Mouse (Mus musculus) megakaryocyte, adult 5-6 weeks (primary cell): ENCODE measurements around the gene Msi2. TPM values are rescaled to one million over a fixed set of nuclear protein-coding genes. Genes with fewer than 3 reads are reported as not detected.

ENCODE experiments used
- ATAC-seq: 2 replicates; pipeline ENCODE4 v1.8.0; 2016; ENCODE audit warnings: mild to moderate bottlenecking, inconsistent platforms; ENCODE audit not compliant: poor library complexity, severe bottlenecking
- total RNA-seq, 2 experiments: library from RNA; stranded (forward) in 1 of 2; stranded (reverse) in 1 of 2; fragments of 153-499, 151-499 nt in 1 of 2; fragments of 221-1000, 200-1000 nt in 1 of 2; gene quantifications; 2 replicates each; pipeline versions ENCODE4 v1.2.3 to v1.2.4; 2015 to 2017

The Msi2 gene
- total RNA-seq, 2 experiments from 2014 or later: 5.3 to 14.4 TPM

DNA sequence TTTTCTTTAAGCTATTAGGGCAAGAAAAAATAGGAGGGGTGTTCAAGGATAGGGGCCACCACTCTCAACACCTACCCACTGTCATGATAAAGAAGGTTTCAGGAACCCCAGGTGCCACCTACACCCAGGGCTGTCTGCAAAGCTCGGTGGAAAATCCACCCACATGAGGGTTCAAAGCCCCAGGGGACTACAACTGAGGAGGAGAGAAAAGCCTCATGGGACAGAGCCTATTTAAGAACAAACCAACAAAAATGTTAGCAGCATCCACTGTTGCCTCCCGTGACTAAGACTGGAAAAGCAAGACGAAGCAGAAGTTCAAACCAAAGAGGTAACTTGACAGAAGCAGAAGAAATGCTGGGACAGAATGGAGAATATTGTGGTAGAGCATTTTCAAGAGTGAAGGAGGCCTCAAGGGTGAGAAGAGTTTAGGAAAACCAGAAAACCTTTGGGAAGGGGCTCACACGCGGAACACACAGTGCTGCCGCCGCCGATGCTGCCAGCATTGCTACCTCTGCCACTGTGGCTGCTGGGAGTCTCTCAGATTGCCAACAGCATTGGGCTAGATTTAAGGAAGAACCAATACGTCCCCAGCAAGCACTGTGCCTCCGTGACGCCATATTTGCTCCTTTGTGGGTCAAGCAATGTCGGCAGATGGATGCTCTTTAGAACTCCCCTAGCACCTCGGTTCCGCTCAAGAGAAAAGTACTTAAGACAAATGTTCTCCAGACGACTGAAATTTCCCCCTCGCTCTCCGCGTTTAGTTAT lies 224.3 kb downstream of the Msi2 start:
- ATAC-seq: no peak

DNA sequence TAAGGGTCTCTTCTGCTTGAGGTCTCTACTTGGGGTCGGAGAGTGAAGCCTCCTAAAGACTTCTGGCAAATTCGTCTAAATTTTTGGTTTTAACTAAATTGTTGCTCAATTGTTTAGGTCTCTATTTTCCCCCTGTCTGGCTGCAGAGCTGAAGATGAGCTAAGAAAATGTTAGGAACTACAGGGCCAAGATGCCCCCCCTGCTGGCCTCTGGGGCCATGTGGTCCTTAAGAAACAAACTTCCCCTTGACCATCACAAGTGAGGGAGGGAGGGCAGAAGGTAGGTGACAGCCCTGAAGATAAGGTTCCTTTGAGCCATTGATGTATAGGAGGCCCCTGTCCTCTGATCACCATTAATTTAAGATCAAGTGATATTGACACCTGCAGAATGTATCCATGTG lies 225.7 kb downstream of the Msi2 start:
- no peak for ATAC-seq

DNA sequence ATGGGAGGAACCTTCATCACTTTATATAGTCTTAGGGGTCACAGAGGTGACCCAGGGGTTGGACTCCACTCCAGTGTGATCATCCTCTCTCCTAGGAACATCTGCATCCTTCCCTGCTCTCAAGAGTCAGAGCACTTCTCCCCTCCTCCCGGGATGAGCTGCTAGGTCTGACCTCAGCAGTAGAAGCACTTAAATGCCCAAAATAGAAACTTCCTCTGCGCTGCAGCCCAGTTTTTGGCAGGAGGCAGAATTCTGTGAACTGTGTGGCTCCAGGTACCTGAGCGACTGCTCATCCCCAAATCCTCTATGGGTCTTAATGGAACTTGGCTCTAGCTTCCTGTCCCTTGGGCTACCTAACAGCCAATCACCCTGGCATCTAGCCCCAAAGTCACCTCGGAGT lies 228.3 kb downstream of the Msi2 start:
- ATAC-seq: no peak

DNA sequence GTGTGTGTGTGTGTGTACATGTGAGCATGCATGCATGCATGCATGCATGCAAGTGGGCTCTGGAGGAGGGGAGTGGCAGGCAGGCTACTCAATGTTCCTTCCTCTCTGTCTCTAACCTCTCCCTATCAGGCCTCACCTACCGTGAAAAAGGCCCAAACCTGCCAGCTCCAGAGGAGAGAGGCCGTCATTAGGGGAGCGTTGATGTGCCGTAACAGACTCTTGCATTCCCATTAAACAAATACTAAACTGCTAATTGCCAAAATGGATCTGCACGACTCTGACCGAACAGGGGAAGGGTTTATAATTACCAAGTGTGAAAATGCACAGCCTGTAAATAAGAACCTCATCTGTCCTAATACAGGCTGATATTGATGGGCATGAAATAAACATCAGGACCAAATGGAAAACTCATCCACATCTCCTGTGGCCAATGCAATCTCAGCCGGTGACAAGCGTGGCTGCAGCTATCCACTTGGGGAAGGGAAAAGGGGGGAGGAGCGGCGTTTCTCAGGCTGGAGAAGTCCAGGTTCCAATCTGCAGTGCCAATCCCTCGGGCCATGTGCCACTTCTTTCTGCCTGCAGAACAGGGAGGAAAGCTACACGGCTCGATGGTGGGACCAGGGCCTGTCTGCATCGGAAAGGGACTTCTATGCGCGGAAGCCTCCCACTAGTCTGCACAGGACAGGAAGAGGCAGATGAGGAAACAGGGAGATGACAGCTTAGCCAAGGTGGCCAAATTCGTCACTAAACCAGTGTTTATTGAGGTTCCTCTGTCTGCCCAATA lies 229.2 kb downstream of the Msi2 start:
- no peak for ATAC-seq

DNA sequence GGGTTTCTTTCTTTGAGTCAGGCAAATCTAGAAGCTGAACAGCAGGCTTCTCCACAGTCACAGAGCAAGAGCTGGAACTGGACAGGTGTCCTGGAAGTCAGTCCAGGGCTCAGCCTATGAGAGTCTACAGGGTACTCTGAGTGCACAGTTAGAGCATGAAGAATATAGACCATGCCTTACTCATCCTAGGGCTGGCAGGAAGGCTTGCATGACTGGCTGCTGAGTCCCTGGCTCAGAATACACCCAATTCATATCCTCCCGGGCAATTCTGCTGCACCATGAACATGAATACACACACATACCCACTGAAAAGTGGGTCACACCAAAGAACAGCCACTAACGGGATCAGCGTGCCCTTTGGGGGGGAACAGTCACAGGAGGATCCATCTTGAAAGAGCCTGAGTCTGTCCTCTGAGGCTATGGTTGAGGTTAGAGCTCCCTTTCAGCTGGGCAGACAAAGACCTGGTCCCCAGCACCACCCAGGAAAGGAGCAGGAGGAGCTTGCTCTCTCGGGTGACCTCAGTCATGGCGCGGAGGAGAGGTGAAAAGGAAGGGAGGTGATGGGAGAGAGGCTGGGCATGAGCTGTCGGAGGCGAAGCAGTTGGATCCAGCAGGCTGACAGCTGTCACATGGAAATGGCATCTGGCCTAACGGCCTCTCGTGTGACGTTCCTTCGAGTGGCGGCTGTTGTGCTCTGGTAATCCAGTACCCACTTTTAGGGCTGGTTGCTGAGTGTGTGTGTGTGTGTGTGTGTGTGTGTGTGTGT lies 230.0 kb downstream of the Msi2 start:
- ATAC-seq: no peak

DNA sequence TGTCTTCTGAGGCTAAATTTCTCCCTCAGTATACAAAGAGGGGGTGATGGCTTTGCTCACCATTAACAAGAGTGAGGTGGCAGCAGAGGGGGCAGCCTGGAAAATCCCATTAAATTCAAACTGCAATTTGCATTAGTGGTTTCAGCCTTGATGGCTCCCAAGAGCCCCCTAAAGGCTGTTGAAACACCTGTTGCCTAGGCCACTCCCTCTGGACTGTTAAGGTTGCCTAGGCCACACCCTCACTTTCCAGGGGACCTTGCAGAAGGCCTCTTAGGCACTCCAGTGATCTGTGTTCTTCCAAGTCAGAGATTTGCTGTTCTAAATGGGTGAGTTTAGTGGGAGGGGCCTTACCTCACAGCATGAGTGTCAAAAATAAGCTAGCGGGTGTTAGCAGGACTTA lies 232.3 kb downstream of the Msi2 start:
- ATAC-seq: no peak

DNA sequence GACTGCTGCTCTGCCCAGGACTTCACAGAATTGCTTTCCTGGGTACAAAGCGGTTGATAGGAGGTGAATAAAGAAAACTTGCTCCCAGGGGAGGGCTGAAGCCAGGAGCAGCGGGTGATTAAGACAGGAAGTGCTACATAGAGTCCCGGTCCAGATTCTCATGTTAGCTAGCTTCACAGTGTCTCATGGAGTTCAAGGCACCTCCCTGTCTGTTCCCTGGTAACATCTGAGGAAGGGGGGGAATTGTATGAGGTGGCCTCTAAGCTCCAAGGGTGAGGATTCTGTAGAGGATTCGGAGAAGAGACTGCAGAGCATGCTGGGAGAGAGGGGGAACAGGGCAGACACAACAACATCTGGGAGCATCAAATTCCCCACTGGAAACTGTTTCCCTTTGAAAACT lies 233.2 kb downstream of the Msi2 start:
- no peak for ATAC-seq

DNA sequence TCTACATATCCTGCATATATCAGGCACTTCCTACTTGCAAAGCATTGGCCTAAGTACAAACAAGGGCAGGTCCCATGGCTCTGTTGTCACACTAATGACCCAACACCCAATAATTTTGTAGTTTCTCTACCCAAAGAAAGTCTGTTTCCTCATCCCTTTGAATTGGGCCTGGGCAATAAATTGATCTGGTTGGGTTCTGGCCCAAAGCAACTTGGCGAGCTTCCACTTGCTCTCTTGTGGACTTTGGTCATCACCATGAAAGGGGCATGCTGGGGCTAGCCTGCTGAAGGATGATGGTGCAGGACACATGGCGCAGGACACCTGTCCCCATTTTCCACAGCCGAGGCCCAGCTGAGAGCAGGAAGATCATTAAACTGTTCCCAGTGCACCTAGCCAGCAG lies 234.3 kb downstream of the Msi2 start:
- no peak for ATAC-seq

DNA sequence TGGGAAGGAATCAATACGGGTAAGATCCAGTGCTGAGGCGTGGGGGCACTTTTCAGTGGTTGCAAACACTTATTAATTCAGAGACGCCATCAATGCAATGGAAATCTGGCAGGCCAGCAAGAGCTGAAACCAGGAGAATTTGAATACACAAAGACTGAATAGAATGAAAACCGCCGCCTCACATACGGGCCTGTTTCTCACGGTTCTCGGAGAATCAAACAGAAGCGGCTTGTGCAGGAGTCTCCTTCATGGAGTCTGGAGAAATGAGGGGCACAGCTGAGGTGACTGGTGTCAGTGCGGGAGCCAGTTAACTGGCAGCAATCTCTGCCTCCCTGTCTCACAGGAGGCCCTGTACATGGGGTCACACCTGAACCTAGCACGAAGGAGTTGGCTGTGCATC lies 235.7 kb downstream of the Msi2 start:
- ATAC-seq: no peak

DNA sequence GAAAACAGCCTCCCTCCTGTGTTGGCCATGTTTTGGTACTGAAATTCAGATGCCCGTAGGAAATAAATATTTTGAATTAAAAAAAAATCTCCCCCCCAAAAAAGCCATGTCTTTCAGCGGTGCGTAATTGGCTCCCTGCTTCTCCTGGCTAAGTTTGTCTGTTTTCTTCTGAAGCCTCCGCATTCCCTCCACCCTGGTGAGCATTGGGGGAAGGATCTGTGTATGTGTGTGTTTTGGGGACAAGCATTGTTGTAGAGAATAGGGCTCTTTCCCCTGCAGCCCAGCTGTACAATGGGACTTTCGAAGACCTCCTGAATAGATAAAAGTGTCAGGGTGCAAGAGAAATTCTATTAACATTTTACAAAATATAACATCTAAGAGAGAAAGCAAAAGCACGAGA lies 236.1 kb downstream of the Msi2 start:
- ATAC-seq: no peak

DNA sequence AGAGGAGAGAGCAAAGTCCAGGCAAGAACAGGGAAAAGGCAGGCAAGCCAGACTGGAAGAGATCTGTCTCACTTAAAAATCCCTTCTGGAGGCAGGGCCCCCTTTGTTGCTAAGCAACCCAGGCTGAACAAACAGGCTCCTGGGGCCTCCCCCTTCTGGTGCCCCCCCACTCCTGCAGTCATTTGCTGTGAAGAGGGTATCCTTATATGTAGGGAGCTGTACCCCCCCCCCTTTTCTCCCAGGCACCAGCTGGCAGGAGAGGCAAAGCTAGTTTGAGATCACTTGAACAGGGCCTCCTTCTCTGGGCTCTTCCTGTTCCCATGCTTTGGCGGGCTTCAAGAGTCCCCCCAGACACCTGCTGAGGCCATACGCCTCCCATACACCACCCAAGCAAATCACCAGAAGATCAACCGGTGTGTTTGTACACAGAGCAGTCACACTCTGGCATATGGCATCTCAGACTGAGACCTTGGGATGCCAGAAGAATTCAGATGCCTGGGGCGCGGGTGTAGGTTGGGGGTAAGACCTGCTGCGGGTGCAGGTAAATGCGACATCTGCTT lies 236.6 kb downstream of the Msi2 start:
- no peak for ATAC-seq

DNA sequence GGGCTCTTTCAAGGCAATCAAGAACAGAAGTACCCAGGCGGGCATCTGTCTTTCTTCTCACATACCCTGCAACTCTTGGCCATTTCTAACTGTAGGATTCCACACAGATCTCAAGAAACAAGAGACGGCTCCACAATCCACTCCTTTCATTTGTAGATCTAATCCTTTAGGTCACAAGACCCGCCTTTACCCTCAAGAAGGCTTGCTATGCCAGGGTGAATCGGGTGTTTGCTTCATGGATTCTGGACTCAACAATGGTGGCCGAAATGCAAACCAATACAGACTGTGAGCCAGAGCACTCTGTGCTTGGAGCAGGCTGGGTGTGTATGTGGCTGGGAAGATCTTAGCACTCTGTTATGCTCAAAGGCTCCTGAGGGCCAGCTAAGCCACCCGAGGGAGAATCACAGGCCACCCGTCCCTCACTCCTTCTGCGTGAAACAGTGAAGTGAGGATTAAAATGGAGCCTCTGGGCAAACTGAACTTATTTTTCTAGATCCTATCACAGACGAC lies 237.2 kb downstream of the Msi2 start:
- no peak for ATAC-seq

DNA sequence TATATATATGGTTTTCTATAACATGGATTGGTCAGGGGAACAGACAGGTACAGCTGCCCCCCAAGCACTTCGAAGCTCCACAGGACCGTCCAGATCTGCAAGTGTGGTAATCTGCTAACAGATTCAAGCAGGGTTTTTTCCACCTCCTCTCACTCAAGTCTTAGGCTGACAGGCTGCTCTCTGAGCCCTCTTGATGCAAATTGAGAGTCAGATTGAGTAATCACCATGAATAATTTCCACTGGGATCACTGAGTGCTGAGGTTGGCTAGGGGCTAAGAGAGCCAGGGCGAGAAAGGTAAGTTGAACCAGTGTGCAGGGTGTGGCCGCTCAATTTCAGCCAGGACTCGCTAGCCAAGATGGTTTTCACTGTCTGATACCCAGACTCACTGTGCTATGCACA lies 238.8 kb downstream of the Msi2 start:
- no peak for ATAC-seq

DNA sequence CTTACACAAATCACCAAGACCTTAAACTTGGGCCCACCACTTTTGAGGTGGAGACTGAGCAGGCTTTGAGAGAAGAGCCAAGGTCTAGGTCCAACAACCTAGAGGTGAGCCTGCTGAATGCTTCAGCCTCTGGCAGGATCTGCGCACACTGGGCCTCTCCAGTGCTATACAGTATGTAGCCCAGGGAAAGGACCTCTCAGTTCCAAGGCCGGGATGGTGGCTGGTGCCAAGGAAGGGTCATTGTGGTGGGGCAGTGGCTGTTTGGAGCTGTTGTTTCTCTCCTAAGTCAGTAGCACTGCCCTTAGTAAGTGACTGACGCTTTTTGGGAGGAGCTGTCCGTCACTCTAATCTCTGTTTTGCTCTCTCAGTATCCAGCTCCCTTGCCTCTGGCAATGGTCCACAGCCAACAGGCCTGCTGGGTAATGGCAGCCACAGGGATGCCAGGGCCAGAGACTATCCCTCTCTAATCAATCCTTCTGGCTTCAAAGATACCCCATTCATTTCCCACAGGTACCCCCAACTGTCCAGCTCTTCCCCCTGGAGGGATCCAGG lies 243.3 kb downstream of the Msi2 start:
- ATAC-seq: no peak

DNA sequence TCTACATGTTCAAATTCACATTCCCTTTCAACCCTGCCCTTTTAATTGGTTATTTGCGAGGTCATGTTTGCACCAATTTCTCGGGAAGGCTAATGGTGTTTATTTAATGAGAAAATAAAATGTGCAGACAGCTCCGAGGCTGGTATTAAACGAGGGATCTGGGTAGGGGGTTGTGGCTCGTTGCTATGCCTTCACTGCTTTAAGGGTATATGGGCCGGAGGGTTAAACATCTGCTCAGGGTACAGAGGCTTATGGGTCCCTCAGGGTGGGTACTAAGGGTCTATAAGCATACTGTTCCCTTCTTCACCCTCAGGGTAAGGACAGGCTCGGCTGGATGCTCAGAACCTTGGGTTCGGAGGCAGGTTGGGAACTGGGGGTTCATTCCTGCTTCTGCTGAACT lies 245.6 kb downstream of the Msi2 start:
- ATAC-seq: no peak

DNA sequence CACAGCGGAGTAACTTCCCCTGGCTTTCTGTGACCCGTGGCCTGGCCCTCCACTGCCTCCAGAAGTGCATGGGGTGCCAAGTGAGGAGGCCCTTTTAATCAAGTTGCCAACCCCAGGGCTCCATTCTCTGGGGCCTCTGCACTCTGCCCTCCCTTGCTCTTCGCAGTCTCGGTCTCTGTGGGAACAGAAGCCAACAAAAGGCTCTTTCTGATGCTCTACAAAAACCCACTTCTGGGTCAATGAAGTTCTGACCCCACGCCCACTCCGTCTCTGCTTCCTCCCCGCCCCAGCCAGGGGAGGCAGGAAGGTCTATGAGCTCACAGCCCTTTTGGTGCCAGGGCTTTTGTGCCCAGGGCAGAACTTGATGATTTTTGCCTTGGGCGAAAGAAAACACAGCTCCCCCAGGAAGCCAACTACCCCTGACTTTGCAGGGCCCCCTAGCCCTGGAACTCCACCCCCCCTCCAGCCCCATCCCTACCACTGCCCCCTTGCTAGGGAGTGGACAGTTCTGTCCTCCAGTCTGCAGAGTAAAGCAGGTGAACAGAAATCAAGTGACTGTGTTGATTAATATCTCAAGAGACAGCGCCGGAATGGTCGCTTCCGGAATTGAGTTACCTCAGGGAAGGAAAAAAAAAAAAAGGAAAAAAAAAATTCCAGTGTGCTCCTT lies 246.2 kb downstream of the Msi2 start:
- no peak for ATAC-seq

DNA sequence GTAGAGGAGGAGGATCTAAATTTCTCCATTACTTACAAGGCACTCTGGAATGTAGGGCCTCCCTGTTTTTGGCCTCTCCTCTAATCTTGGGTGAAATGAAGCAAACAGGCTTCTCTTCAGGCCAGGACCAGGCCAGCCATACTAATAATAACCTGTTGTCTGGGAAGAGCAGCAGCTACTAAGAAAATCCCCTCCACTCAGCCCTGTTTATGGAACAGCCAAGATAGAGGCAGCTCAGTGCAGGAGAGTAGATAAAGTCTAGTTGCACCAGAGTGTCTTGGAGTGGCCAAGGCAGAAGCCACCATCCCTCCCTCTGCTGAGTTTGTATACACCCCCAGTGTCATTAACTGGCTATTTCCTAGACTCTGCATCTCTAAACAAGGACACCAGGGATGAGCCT lies 247.7 kb downstream of the Msi2 start:
- no peak for ATAC-seq

DNA sequence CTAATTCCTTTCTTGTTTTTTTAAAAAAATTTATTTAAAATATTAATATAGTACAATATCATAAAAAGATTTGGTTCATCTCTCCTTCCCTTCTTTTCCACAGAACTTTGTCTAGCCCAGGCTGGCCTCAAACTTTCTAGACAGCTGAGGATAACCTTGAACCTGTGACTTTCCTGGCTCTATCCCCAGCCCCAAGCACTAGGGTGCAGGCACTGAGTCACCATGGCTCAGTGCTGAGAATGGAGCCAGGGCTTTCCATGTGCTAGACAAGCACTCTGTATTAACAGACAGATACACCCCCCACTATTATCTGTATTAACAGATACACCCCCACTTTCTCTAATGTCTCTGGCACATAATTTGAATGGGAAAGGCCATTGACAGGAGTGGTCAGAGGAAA lies 249.3 kb downstream of the Msi2 start:
- no peak for ATAC-seq

DNA sequence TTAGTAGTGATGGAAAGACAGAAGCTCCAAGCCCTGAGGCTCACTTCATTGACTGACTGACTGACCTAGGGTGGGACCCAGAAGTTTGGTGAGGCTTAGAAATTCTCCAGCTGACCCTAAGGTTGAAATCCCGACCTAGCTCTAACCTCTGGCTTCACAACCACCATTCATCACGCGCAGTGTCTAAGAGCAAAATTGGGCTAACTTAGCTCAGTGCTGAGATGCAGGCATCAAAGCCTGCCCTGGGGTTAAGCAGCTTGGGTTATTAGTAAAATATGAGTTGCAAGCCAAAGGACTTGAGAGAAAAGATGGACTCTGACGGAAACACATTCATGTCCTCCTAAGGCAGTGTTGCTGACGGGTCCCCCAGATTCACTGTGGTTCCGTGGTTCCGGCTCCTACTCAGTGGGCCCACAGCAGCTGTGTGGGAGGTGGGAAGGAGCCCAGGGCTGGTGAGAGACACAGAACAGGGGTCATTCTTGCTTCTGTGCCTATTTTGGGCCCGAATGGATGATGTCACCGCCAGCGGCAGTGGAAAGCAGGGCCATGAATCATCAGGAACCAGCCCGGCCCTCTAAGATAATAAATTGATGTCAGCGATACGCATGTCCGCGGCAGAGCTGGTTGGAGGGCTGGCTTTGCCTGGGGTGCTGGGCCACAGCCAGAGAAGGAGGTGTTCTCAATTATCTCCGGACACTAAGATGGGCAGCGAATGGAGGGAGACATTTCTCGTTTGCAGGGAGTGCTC lies 250.6 kb downstream of the Msi2 start:
- no peak for ATAC-seq

DNA sequence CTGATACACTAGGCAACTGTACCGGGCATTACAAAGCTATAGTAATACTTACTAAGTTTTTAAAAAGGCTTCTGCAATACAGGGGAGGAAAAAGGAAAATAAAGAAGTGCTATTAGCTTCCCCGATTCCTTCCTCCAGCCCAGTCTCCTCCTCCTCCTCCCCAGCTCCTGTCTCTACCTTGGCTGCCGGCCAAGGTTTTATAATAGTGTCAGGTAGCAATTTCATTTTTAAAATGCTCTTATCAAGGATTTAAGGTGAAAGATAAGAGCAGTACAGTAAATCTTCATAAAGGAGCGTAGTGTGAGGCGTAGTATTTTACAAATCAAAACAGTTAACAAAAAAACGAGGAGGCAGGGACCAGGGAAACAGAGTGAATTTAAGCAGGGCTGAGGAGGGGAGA lies 254.4 kb downstream of the Msi2 start:
- ATAC-seq: no peak
